Mouse (Mus musculus) lung, postnatal 0 days (tissue): ENCODE results near the gene Mcu. TPM values are rescaled to one million over a fixed set of nuclear protein-coding genes. Genes with fewer than 3 reads are reported as not detected.

Source experiments
- ATAC-seq: fragments of 200-750 bp; cut with Nextera tagmentation; 2 replicates; pipeline ENCODE4 v1.8.0; 2017; ENCODE audit warnings: moderate library complexity
- DNase-seq: peaks from one replicate; pipeline ENCODE4 v3.0.0-alpha.2; 2016; ENCODE audit warnings: low spot score
- H3K27ac ChIP-seq: fragments of 300-500 bp; sonication (generic); 2 replicates; pipeline ENCODE4 v1.5.1; 2014; ENCODE audit warnings: antibody characterized with exemption, mild to moderate bottlenecking, low read length, mixed read lengths
- H3K27me3 ChIP-seq: fragments of 300-500 bp; sonication (generic); replicated peaks from 2 replicates; pipeline ENCODE4 v1.6.1; 2014; ENCODE audit warnings: low read length, mixed read lengths; ENCODE audit not compliant: insufficient read depth
- H3K36me3 ChIP-seq: fragments of 300-500 bp; sonication (generic); 2 replicates; pipeline ENCODE4 v1.6.1; 2014; ENCODE audit warnings: low read length, mixed read lengths; ENCODE audit not compliant: insufficient read depth
- H3K4me1 ChIP-seq: fragments of 300-500 bp; sonication (generic); 2 replicates; pipeline ENCODE4 v1.6.1; 2014; ENCODE audit warnings: antibody characterized with exemption, low read depth, low read length, mixed read lengths; ENCODE audit not compliant: insufficient read depth
- H3K4me2 ChIP-seq: fragments of 300-500 bp; sonication (generic); replicated peaks from 2 replicates; pipeline ENCODE4 v1.6.1; 2014; ENCODE audit warnings: low read depth, mild to moderate bottlenecking, low read length, moderate library complexity, mixed read lengths
- H3K4me3 ChIP-seq: fragments of 300-500 bp; sonication (generic); 2 replicates; pipeline ENCODE4 v1.5.1; 2014; ENCODE audit warnings: low read depth, low read length
- H3K9ac ChIP-seq: fragments of 300-500 bp; sonication (generic); replicated peaks from 2 replicates; pipeline ENCODE4 v1.6.1; 2014; ENCODE audit warnings: low read depth, mild to moderate bottlenecking
- H3K9me3 ChIP-seq: fragments of 300-500 bp; sonication (generic); 2 replicates; pipeline ENCODE4 v1.6.1; 2016; ENCODE audit warnings: low read length, mixed read lengths
- CTCF ChIP-seq: IDR thresholded peaks from 2 replicates; pipeline ENCODE4 v1.5.1; 2016; ENCODE audit warnings: antibody characterized with exemption, mild to moderate bottlenecking
- EP300 ChIP-seq: IDR thresholded peaks from 2 replicates; pipeline ENCODE4 v1.6.1; 2016; ENCODE audit warnings: antibody characterized with exemption, mild to moderate bottlenecking, control low read depth
- WGBS: fragments of 180-500 bp; shearing (Covaris S2); extraction: QIAGEN DNeasy Blood & Tissue Kit; methylation state at CpG from one replicate; pipeline ENCODE4 v1.1.7; 2014; 5-methylcytosine and 5-hydroxymethylcytosine counted together
- polyA plus RNA-seq: library from polyadenylated mRNA; unstranded; fragments of >200 nt; fragmentation: Nextera tagmentation; extraction: Ambion mirVana; gene quantifications from 2 replicates; pipeline ENCODE4 v1.2.1, GENCODE M21; 2015

Mcu gene
- polyA plus RNA-seq, 1 experiment from 2014 or later, result 34.5 TPM

- Histone ChIP-seq H3K4me1 (no peaks in the 10 kb centered on the region), H3K27ac (no peak overlapping the region), H3K9me3 (no peaks in the 10 kb centered on the region), H3K9ac (no peak overlapping the region), H3K36me3 (no peaks in the 10 kb centered on the region), H3K4me2 (peak overlapping the region; percentile 38; the same call in 1 of the 2 replicates), H3K27me3 (no peaks in the 10 kb centered on the region), H3K4me3 (no peak overlapping the region; the same call in 1 of the 2 replicates)
- TF ChIP-seq EP300 (no peak), CTCF (no peak)
- peak; percentile 44 for DNase-seq
- WGBS, result 68% methylated on average over 7 of the region's 7 CpGs
- ATAC-seq, result no peak
Observed at GRCm38 (mm10) chr10:59589420-59589819, 27.1 kb downstream of the Mcu start.

- ATAC-seq, result no peak
- no peak for DNase-seq
- Histone ChIP-seq H3K9ac (no peak overlapping the region), H3K9me3 (no peaks in the 10 kb centered on the region), H3K4me3 (no peak overlapping the region), H3K4me2 (no peak overlapping the region), H3K36me3 (no peaks in the 10 kb centered on the region), H3K27me3 (no peaks in the 10 kb centered on the region), H3K27ac (no peak overlapping the region), H3K4me1 (no peaks in the 10 kb centered on the region)
- WGBS, result 87% methylated on average over 7 of the region's 7 CpGs
- no peak for TF ChIP-seq EP300
- no peak for TF ChIP-seq CTCF
Observed at GRCm38 (mm10) chr10:59588135-59588534, 28.4 kb downstream of the Mcu start.

GRCm38 (mm10) chr10:59586821-59587220 is 29.7 kb downstream of the Mcu start:
- DNase-seq, result no peak
- Histone ChIP-seq H3K27me3 (no peaks in the 10 kb centered on the region), H3K36me3 (no peaks in the 10 kb centered on the region), H3K9me3 (no peaks in the 10 kb centered on the region), H3K27ac (no peak overlapping the region), H3K4me2 (no peak overlapping the region), H3K4me3 (no peak overlapping the region), H3K9ac (no peak overlapping the region), H3K4me1 (no peaks in the 10 kb centered on the region)
- no peak for ATAC-seq
- no peak for TF ChIP-seq EP300
- no peak for TF ChIP-seq CTCF
- WGBS, result 82% methylated on average over 15 of the region's 15 CpGs

GRCm38 (mm10) chr10:59585621-59586020 is 30.9 kb downstream of the Mcu start:
- 66% methylated on average over 5 of the region's 5 CpGs for WGBS
- Histone ChIP-seq H3K9ac (no peak overlapping the region), H3K4me2 (no peak overlapping the region), H3K27me3 (no peaks in the 10 kb centered on the region), H3K9me3 (no peaks in the 10 kb centered on the region), H3K27ac (no peak overlapping the region), H3K4me1 (no peaks in the 10 kb centered on the region), H3K36me3 (no peaks in the 10 kb centered on the region), H3K4me3 (no peak overlapping the region)
- TF ChIP-seq EP300 (no peak), CTCF (no peak)
- DNase-seq, result peak; percentile 66
- ATAC-seq, result peak; percentile 52

- no peak for ATAC-seq
- Histone ChIP-seq H3K27ac (no peak overlapping the region), H3K9ac (no peak overlapping the region), H3K4me1 (peaks cover 13% of the 10 kb centered on the region; the same call in 1 of the 2 replicates), H3K27me3 (no peaks in the 10 kb centered on the region), H3K4me3 (no peak overlapping the region), H3K4me2 (no peak overlapping the region), H3K9me3 (no peaks in the 10 kb centered on the region), H3K36me3 (no peaks in the 10 kb centered on the region)
- no peak for DNase-seq
- 94% methylated on average over 1 of the region's 1 CpGs for WGBS
- TF ChIP-seq CTCF, result no peak
- no peak for TF ChIP-seq EP300
Observed at GRCm38 (mm10) chr10:59581826-59582543, 34.5 kb downstream of the Mcu start.

GRCm38 (mm10) chr10:59580593-59581149 is 35.8 kb downstream of the Mcu start:
- DNase-seq (no peak), ATAC-seq (no peak)
- Histone ChIP-seq H3K27ac (no peak overlapping the region), H3K4me2 (no peak overlapping the region), H3K9me3 (no peaks in the 10 kb centered on the region), H3K9ac (no peak overlapping the region), H3K4me3 (no peak overlapping the region), H3K36me3 (no peaks in the 10 kb centered on the region), H3K4me1 (peaks cover 15% of the 10 kb centered on the region; the same call in 1 of the 2 replicates), H3K27me3 (no peaks in the 10 kb centered on the region)
- 87% methylated on average over 3 of the region's 3 CpGs for WGBS
- TF ChIP-seq CTCF (no peak), EP300 (no peak)
